Comparison of ENCODE assay signal across 8 mouse cellular contexts in the genomic region with DNA sequence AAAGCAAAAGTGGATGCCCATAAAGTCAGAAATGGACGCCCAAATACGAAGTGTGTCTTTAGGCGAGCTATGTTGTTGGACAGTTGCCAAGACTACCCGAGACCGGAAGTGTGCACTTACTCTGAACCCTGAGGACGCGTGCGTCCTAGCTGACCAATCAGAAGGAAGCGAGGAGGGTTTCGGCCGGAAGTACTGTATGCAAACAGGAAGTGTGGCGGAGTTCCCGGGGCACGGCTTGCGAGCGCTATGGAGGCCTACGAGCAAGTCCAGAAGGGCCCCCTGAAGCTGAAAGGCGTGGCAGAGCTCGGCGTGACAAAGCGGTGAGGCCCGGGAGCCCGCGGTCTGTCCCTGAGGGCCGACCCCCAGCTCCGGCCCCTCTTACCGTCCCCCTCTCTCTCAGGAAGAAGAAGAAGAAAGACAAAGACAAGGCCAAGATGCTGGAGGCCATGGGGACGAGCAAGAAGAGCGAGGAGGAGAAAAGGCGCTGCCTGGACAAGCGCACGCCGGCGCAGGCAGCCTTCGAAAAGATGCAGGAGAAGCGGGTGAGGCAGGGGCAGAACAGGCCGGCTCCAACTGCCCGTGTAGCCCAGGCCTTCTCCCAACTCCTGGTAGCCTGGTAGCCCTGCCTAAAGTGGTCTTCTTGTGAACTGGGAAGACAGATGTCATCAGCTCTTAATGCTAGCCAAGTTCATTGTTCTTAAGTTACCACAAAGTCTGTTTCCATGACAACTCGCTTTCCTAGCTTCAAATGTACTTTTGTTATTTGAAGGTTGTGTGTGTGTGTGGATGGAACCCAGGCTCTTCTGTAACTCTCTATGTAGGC. TPM values are rescaled to one million over a fixed set of nuclear protein-coding genes. Genes with fewer than 3 reads are reported as not detected.
DNase-seq lines count a peak whose midpoint lies in the region; ATAC-seq lines count a peak whose summit lies in the region.

Gene Fam32a, plus strand, starts transcription at position 190 of the 823 bp plus-strand sequence.

- peak within 1 kb of the TSS; percentile 91 for H3K27ac ChIP-seq in heart, embryonic 10.5 days
- H3K27ac ChIP-seq in kidney, embryonic 15.5 days: peak within 1 kb of the TSS; percentile 74

- H3K9me3 ChIP-seq in heart, embryonic 10.5 days: no peaks in the 10 kb centered on the region
- no peaks in the 10 kb centered on the region for H3K9me3 ChIP-seq in kidney, embryonic 15.5 days (replicated peaks)

- H3K27me3 ChIP-seq in heart, embryonic 10.5 days (ENCODE audit: insufficient read depth, poor library complexity, severe bottlenecking): peaks cover 12% of the 10 kb centered on the region; the same call in 1 of the 2 replicates
- H3K27me3 ChIP-seq in kidney, embryonic 15.5 days: peaks cover 12% of the 10 kb centered on the region; the same call in 1 of the 2 replicates

- peaks cover 35% of the 10 kb centered on the region for H3K36me3 ChIP-seq in heart, embryonic 10.5 days
- peaks cover 33% of the 10 kb centered on the region for H3K36me3 ChIP-seq in kidney, embryonic 15.5 days

- H3K4me3 ChIP-seq in heart, embryonic 10.5 days: peak within 1 kb of the TSS; percentile 79
- H3K4me3 ChIP-seq in kidney, embryonic 15.5 days (replicated peaks): peak within 1 kb of the TSS; percentile 71

- H3K9ac ChIP-seq in kidney, embryonic 15.5 days: peak within 1 kb of the TSS; percentile 73

- H3K4me1 ChIP-seq in heart, embryonic 10.5 days: peaks cover 14% of the 10 kb centered on the region
- H3K4me1 ChIP-seq in kidney, embryonic 15.5 days: peaks cover 11% of the 10 kb centered on the region

- 12% methylated on average over 39 of the region's 39 CpGs for WGBS in heart, embryonic 10.5 days
- WGBS in kidney, embryonic 15.5 days: 10% methylated on average over 39 of the region's 39 CpGs

- peak within 1 kb of the TSS; percentile 74 for H3K4me2 ChIP-seq in kidney, embryonic 15.5 days

- peak; percentile 88 to 90 for DNase-seq in B cell, adult 2 months
- peak; percentile 99 for DNase-seq in brain, adult 2 months (ENCODE audit: low read depth, low spot score)
- peak; percentile 97 for DNase-seq in heart, embryonic 10.5 days (ENCODE audit: low spot score)
- DNase-seq in liver: peak; percentile 93
- DNase-seq in spleen, postnatal 4 days (ENCODE audit: low spot score in 2 of 2): peak; percentile 87 to 90

- peak; percentile 97 for ATAC-seq in erythroblast, adult 5-6 weeks (replicated peaks; ENCODE audit: low FRiP score, poor library complexity, severe bottlenecking)
- peak; percentile 99 for ATAC-seq in kidney, embryonic 15.5 days (replicated peaks; ENCODE audit: low FRiP score)
- ATAC-seq in monocyte, adult 5-6 weeks (replicated peaks; ENCODE audit: insufficient number of reproducible peaks, low FRiP score, low TSS enrichment, poor library complexity, severe bottlenecking): peak; percentile 91

RNA-seq across cellular contexts. Expression of gene Fam32a, which starts in this region (rescaled TPM):
- total RNA-seq in erythroblast, adult 5-6 weeks (2015; ENCODE audit: low replicate concordance): 31.1 and 32.9 TPM in 2 replicates
- 30.3 and 36.4 TPM in 2 replicates for total RNA-seq in erythroblast, adult 5-6 weeks (2017; ENCODE audit: low replicate concordance)
- polyA plus RNA-seq in heart, embryonic 10.5 days (2016; fragmentation: Nextera tagmentation; extraction: Ambion mirVana): 43.4 and 55.4 TPM in 2 replicates
- 73.0 and 74.0 TPM in 2 replicates for polyA plus RNA-seq in kidney, embryonic 15.5 days (2015; fragmentation: Nextera tagmentation; extraction: Ambion mirVana)
- 105 to 143 TPM (median 135 TPM) in 3 replicates for total RNA-seq in monocyte, adult 5-6 weeks (2017)

Comparison
In these comparisons a context has a peak if more than half of its experiments do, and no peak if none do; other contexts are left out.
1. Peak in every context shown above with its lines: DNase-seq, ATAC-seq, H3K4me3 ChIP-seq and H3K27ac ChIP-seq.